Mouse (Mus musculus): ENCODE results near the gene Iqcm. TPM values are rescaled to one million over a fixed set of nuclear protein-coding genes. Genes with fewer than 3 reads are reported as not detected.

Iqcm gene
- polyA plus RNA-seq (2017; shearing (Covaris generic)) = not detected

DNA sequence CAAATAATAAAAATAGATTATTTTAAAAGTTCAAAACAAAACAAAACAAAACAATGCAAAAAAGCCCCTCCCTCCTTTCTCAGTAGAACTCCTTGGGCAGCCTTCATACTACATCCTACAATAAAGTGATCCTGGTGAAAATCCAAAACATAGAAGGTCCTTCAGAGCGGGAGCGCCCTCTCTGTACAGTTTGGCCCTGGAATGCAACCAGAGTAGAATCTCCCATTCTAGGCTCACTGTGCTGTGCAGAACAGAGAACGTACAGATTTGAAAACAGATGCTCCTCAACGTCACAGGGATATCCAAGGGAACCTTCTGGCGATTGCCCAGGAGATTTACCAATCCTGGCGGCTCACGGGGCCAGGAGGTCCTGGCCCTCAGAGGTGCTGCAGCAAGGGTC lies at the start of gene Iqcm:
Gene Iqcm (plus strand): TSS at position 301 of the 400 bp plus-strand sequence.

GRCm38 (mm10) chr8:75406489-75406888 lies 42.0 kb upstream of the Iqcm start, which contains the start of gene Gm10358:
Gene Gm10358 (minus strand): TSS chr8:75406589.

Other genes with a start within 250 kb of the Iqcm start
- 0.35 TPM for gene Rasd2, start 234.8 kb upstream of the Iqcm start, polyA plus RNA-seq (2017; shearing (Covaris generic))
- gene Gm10358, start 42.1 kb upstream of the Iqcm start, polyA plus RNA-seq (2017; shearing (Covaris generic)) = not detected

Data from effector memory CD4-positive, alpha-beta T cell, adult 5 months (primary cell).